Mouse (Mus musculus) brain, embryonic 14.5 days (tissue): ENCODE measurements around the gene Grtp1. TPM values are rescaled to one million over a fixed set of nuclear protein-coding genes. Genes with fewer than 3 reads are reported as not detected.

ENCODE experiments used
- DNase-seq: peaks from one replicate; pipeline ENCODE4 v3.0.0-alpha.2; 2011; ENCODE audit warnings: low read depth
- CTCF ChIP-seq: fragments of 200-500 bp; IDR thresholded peaks from 2 replicates; pipeline ENCODE4 v1.5.1; 2012; ENCODE audit warnings: inconsistent platforms, mild to moderate bottlenecking, moderate library complexity, borderline replicate concordance; ENCODE audit not compliant: insufficient read depth, insufficient read length; ENCODE audit errors: extremely low read depth
- POLR2A ChIP-seq: fragments of 200-500 bp; IDR thresholded peaks from 2 replicates; pipeline ENCODE4 v1.6.1; 2012; ENCODE audit warnings: mild to moderate bottlenecking, inconsistent platforms, borderline replicate concordance; ENCODE audit not compliant: poor library complexity, insufficient read depth, insufficient read length, severe bottlenecking; ENCODE audit errors: extremely low read depth
- polyA plus RNA-seq: library from polyadenylated mRNA; depleted of rRNA; stranded (reverse); fragments of >200 nt; gene quantifications from 2 replicates; pipeline ENCODE4 v1.2.3, GENCODE M21; 2012

The Grtp1 gene
- polyA plus RNA-seq, 1 experiment, result 14.4 TPM

GRCm38 (mm10) chr8:13180911-13181690 lies 19.3 kb downstream of the Grtp1 start:
- TF ChIP-seq CTCF, result no peak
- TF ChIP-seq POLR2A, result no peak
- DNase-seq, result no peak

- TF ChIP-seq CTCF (no peak), POLR2A (no peak)
- DNase-seq, result no peak
Measured at GRCm38 (mm10) chr8:13180408-13180807, 20.0 kb downstream of the Grtp1 start.

GRCm38 (mm10) chr8:13179948-13180347 lies 20.5 kb downstream of the Grtp1 start:
- no peak for DNase-seq
- TF ChIP-seq CTCF (no peak), POLR2A (no peak)

DNA sequence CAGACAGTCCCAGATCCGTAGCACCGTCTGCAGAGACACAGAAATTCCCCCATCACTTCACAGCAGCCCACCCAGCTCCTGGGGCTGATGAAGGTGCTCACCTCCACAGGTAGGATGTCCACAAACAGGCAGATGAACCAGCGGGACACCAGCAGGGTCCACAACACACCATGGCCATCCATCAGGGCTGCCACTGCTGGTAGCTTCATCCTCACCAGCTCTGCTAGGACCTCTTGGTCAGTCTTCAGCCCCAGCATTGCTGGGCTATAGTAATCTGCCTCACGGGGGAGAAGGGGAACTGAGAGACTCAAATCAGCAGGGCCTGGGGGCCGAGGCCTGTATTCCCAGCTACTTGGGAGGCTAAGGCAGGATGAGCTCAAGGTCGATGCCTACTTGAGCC lies 20.9 kb downstream of the Grtp1 start:
- no peak for TF ChIP-seq CTCF
- TF ChIP-seq POLR2A, result no peak
- DNase-seq, result no peak

- TF ChIP-seq POLR2A (no peak), CTCF (no peak)
- no peak for DNase-seq
Measured at GRCm38 (mm10) chr8:13178137-13178536, 22.3 kb downstream of the Grtp1 start.

- no peak for TF ChIP-seq CTCF
- TF ChIP-seq POLR2A, result no peak
Measured at GRCm38 (mm10) chr8:13177173-13177852, 23.1 kb downstream of the Grtp1 start.

DNA sequence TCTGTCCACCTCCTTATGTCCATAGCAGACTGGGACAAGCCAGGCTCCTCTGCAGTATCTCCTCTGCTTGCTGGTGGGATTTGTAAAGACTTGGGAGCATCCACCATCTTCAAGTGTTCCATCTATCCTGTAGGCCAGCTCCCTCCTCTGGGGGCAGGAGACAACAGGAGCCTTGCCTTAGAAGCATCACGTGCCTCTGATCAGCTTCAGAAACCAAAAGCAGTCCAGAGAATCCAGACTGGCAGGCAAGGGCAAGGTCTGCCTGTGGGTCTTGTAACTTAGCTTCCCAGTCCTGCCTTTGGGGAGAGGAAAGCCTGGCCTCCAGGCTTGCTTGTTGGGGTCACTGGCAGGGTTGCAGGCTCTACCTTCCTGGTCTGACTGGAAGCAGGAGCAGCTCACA lies 24.8 kb downstream of the Grtp1 start:
- TF ChIP-seq POLR2A (no peak), CTCF (no peak)
- no peak for DNase-seq

More at GRCm38 (mm10) chr8:13177173-13177852, 23.1 kb downstream of the Grtp1 start:
- no peak for DNase-seq

- DNase-seq, result no peak
- TF ChIP-seq POLR2A, result no peak
- TF ChIP-seq CTCF, result no peak
Measured at GRCm38 (mm10) chr8:13174811-13175210, 25.6 kb downstream of the Grtp1 start.

DNA sequence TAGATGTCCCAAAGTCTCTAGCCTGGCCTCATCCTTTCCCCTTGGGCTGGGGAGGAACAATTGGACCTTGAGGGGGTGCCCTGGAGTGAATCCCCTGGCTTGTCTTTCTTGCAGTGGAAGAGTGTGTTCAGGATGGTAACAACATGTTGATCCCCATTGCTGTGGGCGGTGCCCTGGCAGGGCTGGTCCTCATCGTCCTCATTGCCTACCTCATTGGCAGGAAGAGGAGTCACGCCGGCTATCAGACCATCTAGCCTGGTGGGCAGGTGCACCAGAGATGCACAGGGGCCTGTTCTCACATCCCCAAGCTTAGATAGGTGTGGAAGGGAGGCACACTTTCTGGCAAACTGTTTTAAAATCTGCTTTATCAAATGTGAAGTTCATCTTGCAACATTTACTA lies 26.1 kb downstream of the Grtp1 start:
- no peak for DNase-seq
- no peak for TF ChIP-seq POLR2A
- TF ChIP-seq CTCF, result no peak

- DNase-seq, result no peak
- TF ChIP-seq CTCF, result no peak
- TF ChIP-seq POLR2A, result no peak
Measured at GRCm38 (mm10) chr8:13170510-13170909, 29.9 kb downstream of the Grtp1 start.

DNA sequence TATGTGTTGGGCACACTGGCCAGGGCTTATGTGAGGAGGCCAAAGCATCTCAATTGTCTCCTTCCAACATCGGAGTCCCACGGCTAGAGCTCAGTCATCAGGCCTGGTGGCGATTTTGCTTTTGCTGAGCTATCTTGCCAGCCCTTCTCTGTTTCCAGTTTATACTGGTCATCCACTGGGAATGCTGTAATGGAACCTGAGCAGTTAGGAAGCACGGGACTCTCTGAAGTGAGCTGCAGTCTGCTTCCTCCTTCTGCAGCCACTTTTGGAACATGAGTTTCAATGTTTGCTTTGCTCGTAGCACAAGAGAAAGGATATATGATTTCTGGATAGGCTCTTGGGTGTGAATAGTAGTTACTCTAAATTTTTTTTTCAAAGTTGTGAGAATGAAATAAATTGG lies 36.1 kb downstream of the Grtp1 start:
- TF ChIP-seq POLR2A (no peak), CTCF (no peak)
- no peak for DNase-seq

DNA sequence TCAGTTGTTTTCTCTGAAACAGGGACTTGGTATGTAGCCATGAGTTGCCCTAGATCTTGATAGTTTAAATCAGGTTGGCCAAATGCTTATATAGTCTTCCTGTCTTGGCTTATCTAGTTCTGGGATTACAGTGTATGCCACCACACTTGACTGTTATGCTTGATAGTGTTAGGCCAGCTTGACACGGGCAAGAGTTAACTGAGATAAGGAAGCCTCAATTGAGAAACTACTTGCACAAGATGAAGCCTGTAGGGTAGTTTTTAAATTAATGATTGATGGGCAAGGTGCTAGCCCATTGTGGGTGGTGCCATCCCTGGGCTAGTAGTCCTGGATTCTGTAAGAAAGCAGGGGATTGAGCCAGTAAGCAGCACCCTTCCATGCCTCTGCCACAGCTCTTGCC lies 36.9 kb downstream of the Grtp1 start:
- DNase-seq, result no peak
- TF ChIP-seq CTCF (no peak), POLR2A (no peak)

DNA sequence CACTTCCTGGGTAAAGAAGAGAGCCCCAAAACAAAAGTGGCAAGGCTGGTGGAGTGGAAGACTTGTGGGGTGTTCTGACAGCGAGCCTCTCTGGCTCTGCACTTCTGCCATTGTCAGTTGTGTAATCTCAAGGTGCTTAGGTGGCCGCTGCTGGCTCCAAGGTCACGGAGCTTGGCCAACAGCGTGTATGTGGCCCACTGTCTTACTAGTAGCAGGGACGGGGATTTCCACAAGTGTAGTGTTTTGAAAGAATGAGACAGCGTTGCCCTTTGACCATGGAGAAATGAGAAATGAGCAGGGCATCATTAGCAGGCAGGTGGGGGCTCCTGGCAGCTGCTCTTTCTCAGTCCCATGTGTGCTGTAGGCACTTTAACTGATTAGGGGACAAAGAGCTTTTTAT lies 38.3 kb downstream of the Grtp1 start:
- no peak for TF ChIP-seq CTCF
- TF ChIP-seq POLR2A, result no peak
- DNase-seq, result no peak

GRCm38 (mm10) chr8:13160691-13161090 lies 39.7 kb downstream of the Grtp1 start:
- no peak for DNase-seq
- TF ChIP-seq CTCF (no peak), POLR2A (no peak)
